Mouse (Mus musculus): ENCODE data around the gene Aspdh. TPM values are rescaled to one million over a fixed set of nuclear protein-coding genes. Genes with fewer than 3 reads are reported as not detected.

Gene Aspdh
- polyA plus RNA-seq (2012; ENCODE audit: insufficient read depth, insufficient read length, missing spikeins): not detected in 2 replicates

GRCm38 (mm10) chr7:44465111-44465510 lies at the start of gene Aspdh:
Aspdh (plus strand) TSS chr7:44465391.
- Histone ChIP-seq H3K4me3 (ENCODE audit: insufficient read depth, low read depth, low read length) (no peak within 1 kb of the TSS), H3K4me1 (ENCODE audit: control insufficient read depth, insufficient read depth, insufficient read length, low read length) (peaks cover 7% of the 10 kb centered on the region), H3K27ac (replicated peaks; ENCODE audit: low read depth, low read length) (no peak within 1 kb of the TSS)

- Histone ChIP-seq H3K4me3 (ENCODE audit: insufficient read depth, low read depth, low read length) (no peak overlapping the region), H3K27ac (replicated peaks; ENCODE audit: low read depth, low read length) (no peak overlapping the region), H3K4me1 (ENCODE audit: control insufficient read depth, insufficient read depth, insufficient read length, low read length) (0 out of 2 replicates have a peak, but pooled peaks cover 2% of the 10 kb centered on the region)
These were observed 37.5 kb upstream of the Aspdh start for GRCm38 (mm10) chr7:44427666-44428065.

DNA sequence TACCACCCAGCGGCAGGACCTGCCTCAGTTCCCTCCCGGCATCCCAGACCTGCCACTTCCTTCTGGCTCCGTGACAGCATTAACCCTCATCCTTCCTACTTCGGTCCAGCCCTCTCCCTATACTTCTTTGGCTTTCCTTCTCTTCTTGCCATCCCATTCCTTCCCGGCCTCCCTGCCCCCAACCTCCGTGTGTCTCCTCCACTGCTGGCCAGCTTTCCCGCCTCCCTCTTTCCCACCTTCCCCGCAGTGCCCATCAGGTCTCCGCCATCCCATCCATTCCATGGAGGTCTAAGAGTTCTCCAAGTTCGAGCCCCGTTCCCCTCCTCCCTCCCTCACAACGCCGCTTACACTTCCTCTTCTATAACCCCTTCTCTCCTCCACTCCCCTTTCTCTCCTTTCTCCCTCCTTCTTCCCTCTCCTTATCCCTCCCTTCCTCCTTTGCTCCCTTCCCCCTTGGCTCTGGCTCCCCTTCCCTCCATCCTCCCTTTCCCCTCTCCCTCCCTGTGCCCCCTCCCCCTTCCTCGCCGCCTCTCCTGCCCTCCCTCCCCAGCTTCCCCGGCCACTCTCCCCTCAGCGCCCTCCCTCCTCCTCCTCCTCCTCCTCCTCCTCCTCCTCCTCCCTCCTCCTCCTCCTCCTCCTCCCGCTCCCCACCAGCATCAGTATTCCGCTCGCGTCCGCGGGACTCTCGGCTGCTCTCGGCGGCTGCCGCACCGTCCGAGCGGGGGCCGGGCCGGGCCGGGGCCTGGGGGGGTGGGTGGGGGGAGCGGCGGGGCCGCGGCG lies 36.8 kb upstream of the Aspdh start:
- Histone ChIP-seq H3K27ac (replicated peaks; ENCODE audit: low read depth, low read length) (no peak overlapping the region), H3K4me3 (ENCODE audit: insufficient read depth, low read depth, low read length) (no peak overlapping the region), H3K4me1 (ENCODE audit: control insufficient read depth, insufficient read depth, insufficient read length, low read length) (0 out of 2 replicates have a peak, but pooled peaks cover 2% of the 10 kb centered on the region)

DNA sequence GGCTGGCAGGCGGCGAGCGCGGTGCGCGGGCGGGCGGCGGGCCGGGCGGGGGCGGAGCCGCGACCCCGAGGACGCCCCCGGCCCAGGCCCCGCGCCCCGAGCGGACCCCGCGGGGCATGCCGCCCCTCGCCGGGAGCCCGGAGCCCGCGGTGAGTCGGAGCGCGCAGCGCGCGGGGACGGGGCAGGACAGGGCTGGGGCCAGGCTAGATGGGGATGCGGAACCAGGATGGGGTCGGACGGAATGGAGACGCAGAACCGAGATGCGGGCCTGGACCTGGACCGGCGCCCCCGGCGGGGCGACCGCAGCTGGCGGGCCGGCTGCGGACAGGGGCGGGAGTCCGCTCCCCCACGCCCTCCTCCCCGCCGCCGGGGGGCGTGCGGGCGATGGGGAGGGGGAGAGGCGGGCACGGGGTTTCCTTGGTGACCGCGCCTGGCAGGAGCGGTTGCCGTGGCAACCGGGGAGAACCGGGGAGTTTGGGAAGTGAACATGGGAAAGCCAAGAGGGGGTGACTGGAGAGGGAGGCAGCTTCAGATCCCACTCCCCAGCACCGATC lies 36.1 kb upstream of the Aspdh start, which contains the start of gene Lrrc4b:
Lrrc4b (plus strand) TSS at position 51 of the 554 bp plus-strand sequence.
- H3K4me1 ChIP-seq (ENCODE audit: control insufficient read depth, insufficient read depth, insufficient read length, low read length): 0 out of 2 replicates have a peak, but pooled peaks cover 2% of the 10 kb centered on the region
- H3K4me3 ChIP-seq (ENCODE audit: insufficient read depth, low read depth, low read length): no peak within 1 kb of the TSS
- H3K27ac ChIP-seq (replicated peaks; ENCODE audit: low read depth, low read length): no peak within 1 kb of the TSS

DNA sequence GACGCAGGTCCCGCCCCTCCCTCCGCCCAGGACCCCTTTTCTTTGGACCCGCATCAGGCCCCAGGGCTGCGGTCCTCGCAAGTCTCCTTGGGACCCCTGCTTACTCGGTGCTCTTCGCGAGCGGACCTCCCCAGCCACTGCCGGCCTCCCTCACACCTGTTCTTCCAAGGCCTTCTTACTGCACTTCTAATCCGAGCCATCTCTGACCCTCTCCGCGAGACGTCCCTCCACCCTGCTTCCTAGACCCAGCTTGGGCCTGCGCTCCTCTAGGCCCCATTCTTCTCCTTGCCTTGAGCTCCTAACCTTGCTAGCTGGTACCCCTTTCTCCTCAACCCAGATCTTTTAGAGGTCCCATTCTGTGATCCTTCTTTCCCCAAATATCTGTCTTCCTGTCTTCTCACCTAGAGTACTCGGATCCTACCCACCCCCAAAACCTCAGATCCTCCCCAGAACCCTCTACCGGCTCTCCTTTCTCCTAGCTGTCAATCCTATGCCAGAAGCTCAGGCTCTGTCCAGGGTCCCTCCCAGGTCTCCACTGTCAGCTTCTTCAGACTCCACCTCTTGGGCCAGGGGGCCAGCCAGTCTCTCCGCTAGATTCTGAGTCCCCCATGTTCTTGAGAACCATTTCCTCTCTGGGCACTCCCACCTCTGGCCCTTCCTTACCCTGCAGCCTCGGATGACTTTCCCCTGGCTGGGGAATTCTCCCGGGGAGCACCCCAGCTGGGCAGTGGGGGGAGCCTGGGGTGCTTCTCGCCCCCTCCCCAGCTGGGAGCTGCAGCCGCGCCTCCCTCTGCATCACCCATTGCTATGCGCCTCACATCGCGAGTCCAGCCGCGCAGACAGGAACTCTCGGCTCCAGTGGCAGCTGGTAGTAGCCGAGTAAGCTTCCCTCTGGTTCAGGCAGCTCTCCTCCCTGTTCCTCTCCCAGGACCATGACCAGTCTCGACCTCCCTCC lies 35.4 kb upstream of the Aspdh start:
- no peak overlapping the region for H3K4me3 ChIP-seq (ENCODE audit: insufficient read depth, low read depth, low read length)
- 0 out of 2 replicates have a peak, but pooled peaks cover 2% of the 10 kb centered on the region for H3K4me1 ChIP-seq (ENCODE audit: control insufficient read depth, insufficient read depth, insufficient read length, low read length)
- H3K27ac ChIP-seq (replicated peaks; ENCODE audit: low read depth, low read length): no peak overlapping the region

- 0 out of 2 replicates have a peak, but pooled peaks cover 2% of the 10 kb centered on the region for H3K4me1 ChIP-seq (ENCODE audit: control insufficient read depth, insufficient read depth, insufficient read length, low read length)
- H3K4me3 ChIP-seq (ENCODE audit: insufficient read depth, low read depth, low read length): no peak overlapping the region
- no peak overlapping the region for H3K27ac ChIP-seq (replicated peaks; ENCODE audit: low read depth, low read length)
These were observed 32.6 kb upstream of the Aspdh start for GRCm38 (mm10) chr7:44432550-44432949.

GRCm38 (mm10) chr7:44433371-44433770 lies 31.8 kb upstream of the Aspdh start:
- no peak overlapping the region for H3K4me3 ChIP-seq (ENCODE audit: insufficient read depth, low read depth, low read length)
- H3K27ac ChIP-seq (replicated peaks; ENCODE audit: low read depth, low read length): no peak overlapping the region
- no peaks in the 10 kb centered on the region for H3K4me1 ChIP-seq (ENCODE audit: control insufficient read depth, insufficient read depth, insufficient read length, low read length)

DNA sequence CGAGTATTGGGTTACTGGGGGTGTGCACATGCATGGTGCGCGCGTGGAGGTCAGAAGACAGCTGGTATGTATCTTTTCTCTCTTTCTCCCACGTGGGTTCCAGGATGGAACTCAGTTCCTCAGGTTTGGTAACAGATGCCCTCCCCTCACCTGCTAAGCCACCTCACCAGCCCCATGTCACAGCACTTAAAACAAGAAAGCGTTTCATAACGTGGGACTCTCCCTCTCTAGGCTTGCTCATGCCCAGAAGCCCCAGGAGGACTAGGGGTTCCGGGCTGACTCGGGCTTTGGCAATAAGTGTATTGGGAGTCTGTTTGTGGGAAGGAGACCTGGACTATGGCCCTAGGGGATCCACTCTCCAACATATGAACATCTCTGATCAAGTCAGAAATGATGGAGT lies 31.1 kb upstream of the Aspdh start:
- Histone ChIP-seq H3K4me3 (ENCODE audit: insufficient read depth, low read depth, low read length) (no peak overlapping the region), H3K4me1 (ENCODE audit: control insufficient read depth, insufficient read depth, insufficient read length, low read length) (no peaks in the 10 kb centered on the region), H3K27ac (replicated peaks; ENCODE audit: low read depth, low read length) (no peak overlapping the region)

- H3K4me3 ChIP-seq (ENCODE audit: insufficient read depth, low read depth, low read length): no peak overlapping the region
- H3K4me1 ChIP-seq (ENCODE audit: control insufficient read depth, insufficient read depth, insufficient read length, low read length): no peaks in the 10 kb centered on the region
These were observed 29.4 kb upstream of the Aspdh start for GRCm38 (mm10) chr7:44435796-44436195.

GRCm38 (mm10) chr7:44436267-44436666 lies 28.9 kb upstream of the Aspdh start:
- H3K4me1 ChIP-seq (ENCODE audit: control insufficient read depth, insufficient read depth, insufficient read length, low read length): no peaks in the 10 kb centered on the region
- H3K27ac ChIP-seq (replicated peaks; ENCODE audit: low read depth, low read length): no peak overlapping the region
- H3K4me3 ChIP-seq (ENCODE audit: insufficient read depth, low read depth, low read length): no peak overlapping the region

More at GRCm38 (mm10) chr7:44435796-44436195, 29.4 kb upstream of the Aspdh start:
- no peak overlapping the region for H3K27ac ChIP-seq (replicated peaks; ENCODE audit: low read depth, low read length)

DNA sequence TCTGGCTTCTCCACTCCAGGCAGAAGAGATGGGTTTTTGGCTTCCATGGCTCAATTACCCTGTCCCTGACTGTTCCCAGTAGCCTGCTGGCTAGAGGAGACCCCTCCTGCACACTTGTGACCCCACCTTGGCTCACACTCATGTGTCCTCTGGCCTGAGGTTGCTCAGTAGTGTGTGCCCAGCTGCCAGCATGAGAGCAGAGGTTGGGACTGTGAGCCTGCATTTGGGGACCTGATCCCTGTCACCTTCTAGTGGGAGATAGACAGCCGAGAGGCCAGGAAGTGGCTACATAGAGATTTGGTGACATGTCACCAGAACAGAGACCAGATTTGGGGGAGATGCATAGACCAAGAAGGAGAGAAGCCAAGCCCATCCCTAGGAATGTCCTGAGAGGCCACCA lies 28.0 kb upstream of the Aspdh start:
- Histone ChIP-seq H3K27ac (replicated peaks; ENCODE audit: low read depth, low read length) (no peak overlapping the region), H3K4me1 (ENCODE audit: control insufficient read depth, insufficient read depth, insufficient read length, low read length) (no peaks in the 10 kb centered on the region), H3K4me3 (ENCODE audit: insufficient read depth, low read depth, low read length) (no peak overlapping the region)

DNA sequence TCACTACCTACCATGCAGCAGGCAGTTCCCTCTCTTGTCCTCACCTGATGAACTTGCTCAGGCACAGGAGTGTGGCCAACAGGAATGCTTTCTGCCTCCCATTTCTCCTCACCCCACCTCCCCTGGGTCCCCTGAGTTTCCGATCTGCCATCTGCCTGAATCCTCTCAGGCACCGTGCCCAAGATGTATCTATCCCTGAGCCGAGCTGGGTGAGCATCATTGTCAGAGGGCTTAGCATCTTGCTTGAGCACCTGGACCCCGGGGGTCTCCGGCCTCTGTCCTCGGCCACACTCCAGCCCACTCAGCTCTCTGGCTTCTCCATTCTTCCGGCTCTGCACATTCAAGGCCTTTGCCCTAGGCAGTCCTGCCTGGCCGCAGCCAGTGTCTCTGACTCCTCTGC lies 27.3 kb upstream of the Aspdh start:
- Histone ChIP-seq H3K27ac (replicated peaks; ENCODE audit: low read depth, low read length) (no peak overlapping the region), H3K4me1 (ENCODE audit: control insufficient read depth, insufficient read depth, insufficient read length, low read length) (no peaks in the 10 kb centered on the region), H3K4me3 (ENCODE audit: insufficient read depth, low read depth, low read length) (no peak overlapping the region)

DNA sequence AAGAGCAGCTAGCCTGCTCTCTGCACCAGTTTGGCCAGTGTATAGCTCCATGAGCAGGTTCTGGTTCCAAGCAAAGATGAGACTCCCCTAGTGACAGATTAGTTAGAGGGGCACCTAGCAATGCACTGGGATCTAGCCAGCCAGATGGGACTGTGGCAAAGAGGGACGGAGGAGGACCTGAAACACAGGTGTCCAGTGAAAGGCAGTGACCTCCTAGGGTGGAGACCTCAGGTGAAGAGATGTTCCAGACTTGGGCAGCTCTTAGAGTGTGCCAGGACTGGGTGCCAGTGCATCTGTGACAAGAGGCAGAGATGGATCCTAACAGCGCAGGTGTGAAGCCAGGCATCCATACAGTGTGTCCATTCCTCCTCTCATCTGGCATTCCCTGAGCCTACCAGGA lies 25.5 kb upstream of the Aspdh start:
- Histone ChIP-seq H3K4me3 (ENCODE audit: insufficient read depth, low read depth, low read length) (no peak overlapping the region), H3K27ac (replicated peaks; ENCODE audit: low read depth, low read length) (no peak overlapping the region), H3K4me1 (ENCODE audit: control insufficient read depth, insufficient read depth, insufficient read length, low read length) (no peaks in the 10 kb centered on the region)

DNA sequence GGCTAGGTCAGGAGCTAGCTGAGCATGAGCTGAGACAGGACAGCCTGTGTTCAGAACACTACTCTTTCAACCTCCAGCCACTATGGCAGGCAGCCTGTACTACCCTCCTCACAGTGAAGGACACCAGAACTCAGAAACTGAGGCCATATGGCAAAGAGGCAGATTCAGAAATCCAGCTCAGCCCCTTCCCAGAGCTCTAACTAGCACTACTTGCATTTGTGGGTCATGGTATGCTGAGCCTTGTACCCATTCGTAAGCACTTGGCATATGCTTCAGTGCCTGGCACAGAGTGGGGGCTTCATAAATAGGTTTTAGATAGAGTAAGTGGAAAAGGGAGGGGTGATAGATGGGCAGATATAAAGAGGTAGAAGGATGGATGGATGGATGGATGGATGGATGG lies 24.7 kb upstream of the Aspdh start:
- H3K4me1 ChIP-seq (ENCODE audit: control insufficient read depth, insufficient read depth, insufficient read length, low read length): no peaks in the 10 kb centered on the region
- H3K4me3 ChIP-seq (ENCODE audit: insufficient read depth, low read depth, low read length): no peak overlapping the region
- H3K27ac ChIP-seq (replicated peaks; ENCODE audit: low read depth, low read length): no peak overlapping the region

DNA sequence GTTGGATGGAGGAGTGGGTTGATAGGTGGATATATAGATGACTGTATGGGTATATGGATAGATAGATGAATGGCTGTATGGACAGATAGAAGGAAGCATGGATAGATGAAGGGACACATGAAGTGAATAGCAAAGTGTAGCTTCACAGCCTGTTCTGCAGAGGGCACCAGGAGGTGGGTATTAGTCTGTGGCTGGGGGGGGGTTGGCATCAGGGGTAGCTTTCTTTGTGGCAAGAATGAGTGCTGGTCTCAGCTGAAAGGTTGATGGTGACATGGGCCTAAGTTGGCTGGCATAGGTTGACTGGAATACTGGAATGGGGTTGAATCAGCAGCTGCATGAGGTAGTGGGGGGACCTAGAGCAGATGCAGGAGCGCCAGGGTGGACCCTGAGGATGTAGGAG lies 24.0 kb upstream of the Aspdh start:
- no peak overlapping the region for H3K27ac ChIP-seq (replicated peaks; ENCODE audit: low read depth, low read length)
- H3K4me3 ChIP-seq (ENCODE audit: insufficient read depth, low read depth, low read length): no peak overlapping the region
- no peaks in the 10 kb centered on the region for H3K4me1 ChIP-seq (ENCODE audit: control insufficient read depth, insufficient read depth, insufficient read length, low read length)
